16 mouse cellular contexts compared by ENCODE assay signal in genomic region chr5:112700794-112701193, GRCm38 (mm10).
DNase-seq lines count a peak whose midpoint lies in the region; ATAC-seq lines count a peak whose summit lies in the region.
"Had no signal": no experiment of that assay in that cellular context is flagged by ENCODE, and none has a peak within 500 bp of the region (broad histone marks: within the 10 kb centered on the region; RNA-seq: fewer than 3 reads in every experiment).

No protein-coding gene starts in this region.

- ATAC-seq in cerebellum, adult (ENCODE audit: insufficient number of reproducible peaks, low FRiP score, low TSS enrichment) = no peak
- ATAC-seq: activated CD4-positive, CD25-positive, alpha-beta regulatory T cell, adult 4 months; CD4-positive, CD25-positive, alpha-beta regulatory T cell, adult 4 months; hindbrain, postnatal 0 days; intestine, postnatal 0 days had no signal

- peak; percentile 54 to 78 for DNase-seq in frontal cortex, adult 2 months (ENCODE audit: extremely low spot score in 1 of 2, low spot score in 1 of 2)
- DNase-seq in frontal cortex, postnatal 14 days (ENCODE audit: low spot score in 2 of 2) = no peak
- peak; percentile 65 to 69 for DNase-seq in right cerebral cortex, adult 2 months (ENCODE audit: low spot score in 2 of 2)
- no peak for DNase-seq in right cerebral cortex, postnatal 10 days (ENCODE audit: low spot score in 2 of 2)
- peak; percentile 18 to 82 for DNase-seq in left cerebral cortex, adult 8-10 months (ENCODE audit: low spot score in 2 of 2)
- no peak for DNase-seq in thymus, adult 18-20 months
- DNase-seq: adrenal gland, postnatal 10 days; cerebellum, adult 11-12 months; cerebellum, postnatal 14 days; gastrocnemius, postnatal 36 days; thymus, postnatal 14 days had no signal

Comparison
In these comparisons a context has a peak if more than half of its experiments do, and no peak if none do; other contexts are left out.
1. DNase-seq: peak in frontal cortex, adult 2 months (2 of 2), right cerebral cortex, adult 2 months (2 of 2) and left cerebral cortex, adult 8-10 months (2 of 2); none in frontal cortex, postnatal 14 days (0 of 2), right cerebral cortex, postnatal 10 days (0 of 2) and thymus, adult 18-20 months (0 of 2).